Mouse (Mus musculus): Measurements from ENCODE around the gene Mpc1. TPM values are rescaled to one million over a fixed set of nuclear protein-coding genes. Genes with fewer than 3 reads are reported as not detected.

Mpc1 gene
- polyA plus RNA-seq, 1 experiment from 2014 or later = 106 TPM

DNA sequence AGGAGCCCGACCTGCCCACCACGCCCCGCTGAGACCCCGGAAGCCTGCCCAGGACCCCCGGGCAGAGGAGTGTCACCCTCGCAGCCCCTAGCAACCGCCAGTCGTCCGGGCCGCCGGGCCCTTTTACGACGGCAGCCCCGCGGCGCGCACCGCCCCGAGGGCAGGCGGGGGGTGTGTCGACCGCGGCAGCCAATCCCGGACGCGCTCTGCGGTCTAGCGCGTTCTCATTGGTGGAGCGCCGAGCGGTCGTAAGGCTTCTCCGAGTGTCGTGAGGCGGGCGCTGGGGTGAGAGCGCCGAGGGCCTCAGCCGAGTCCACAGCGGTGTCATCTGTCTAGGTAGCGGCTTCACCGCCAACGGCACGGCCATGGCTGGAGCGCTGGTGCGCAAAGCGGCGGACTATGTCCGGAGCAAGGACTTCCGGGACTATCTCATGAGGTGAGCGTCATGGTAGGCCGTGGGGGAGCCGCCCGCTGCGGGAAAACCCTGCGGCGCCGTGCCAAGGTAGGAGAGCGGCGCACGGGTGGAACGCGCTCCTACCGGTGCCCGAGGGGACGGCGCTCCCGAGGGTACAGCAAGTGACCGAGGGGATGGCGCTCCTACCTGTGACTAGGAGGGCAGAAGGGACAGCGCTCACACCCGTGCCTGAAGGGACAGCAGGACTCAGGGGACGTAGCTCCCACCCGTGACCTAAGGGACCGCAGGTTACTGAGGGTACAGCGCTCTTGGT, 986 bp downstream of the Mpc1 start:
- Histone ChIP-seq H3K9me3 (no peaks in the 10 kb centered on the region), H3K4me3 (replicated peaks) (peak overlapping the region; percentile 83), H3K36me3 (no peaks in the 10 kb centered on the region), H3K4me1 (replicated peaks) (peaks cover 16% of the 10 kb centered on the region), H3K27me3 (peaks cover 5% of the 10 kb centered on the region; the same call in 1 of the 2 replicates), H3K27ac (peak overlapping the region; percentile 94), H3K4me2 (peak overlapping the region; percentile 100), H3K9ac (replicated peaks) (peak overlapping the region; percentile 79)
- peak; percentile 98 for ATAC-seq (ENCODE audit: insufficient number of reproducible peaks, insufficient read depth, low FRiP score, low TSS enrichment, low read depth)
- under 1% methylated on average over 77 of the region's 77 CpGs for WGBS

DNA sequence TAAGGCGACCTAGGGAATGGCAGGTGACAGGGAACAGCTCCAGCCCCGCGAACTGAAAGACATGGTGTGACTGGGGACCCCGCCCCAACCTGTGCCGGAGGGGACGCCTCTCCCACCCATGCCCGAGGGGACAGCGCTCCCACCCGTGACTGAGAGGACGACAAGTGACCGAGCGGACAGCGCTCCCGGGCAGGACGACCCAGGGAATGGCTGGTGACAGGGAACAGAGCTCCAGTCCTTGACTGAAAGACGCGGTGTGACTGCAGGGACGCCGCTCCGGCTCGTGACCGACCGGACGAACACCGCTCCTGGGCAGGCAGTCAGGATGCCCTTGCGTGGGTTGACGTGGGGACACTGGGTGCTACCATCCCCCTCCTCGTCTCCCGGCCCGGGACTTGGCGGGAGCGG, 1.6 kb downstream of the Mpc1 start:
- peak overlapping the region; percentile 100 for H3K4me2 ChIP-seq
- no peak overlapping the region for H3K27ac ChIP-seq
- no peak for ATAC-seq (ENCODE audit: insufficient number of reproducible peaks, insufficient read depth, low FRiP score, low TSS enrichment, low read depth)
- peaks cover 5% of the 10 kb centered on the region; the same call in 1 of the 2 replicates for H3K27me3 ChIP-seq
- peak overlapping the region; percentile 83 for H3K4me3 ChIP-seq (replicated peaks)
- H3K9me3 ChIP-seq = no peaks in the 10 kb centered on the region
- 0% methylated on average over 32 of the region's 32 CpGs for WGBS
- H3K9ac ChIP-seq (replicated peaks) = peak overlapping the region; percentile 79
- H3K36me3 ChIP-seq = no peaks in the 10 kb centered on the region; the same call in 1 of the 2 replicates
- H3K4me1 ChIP-seq (replicated peaks) = peaks cover 16% of the 10 kb centered on the region

DNA sequence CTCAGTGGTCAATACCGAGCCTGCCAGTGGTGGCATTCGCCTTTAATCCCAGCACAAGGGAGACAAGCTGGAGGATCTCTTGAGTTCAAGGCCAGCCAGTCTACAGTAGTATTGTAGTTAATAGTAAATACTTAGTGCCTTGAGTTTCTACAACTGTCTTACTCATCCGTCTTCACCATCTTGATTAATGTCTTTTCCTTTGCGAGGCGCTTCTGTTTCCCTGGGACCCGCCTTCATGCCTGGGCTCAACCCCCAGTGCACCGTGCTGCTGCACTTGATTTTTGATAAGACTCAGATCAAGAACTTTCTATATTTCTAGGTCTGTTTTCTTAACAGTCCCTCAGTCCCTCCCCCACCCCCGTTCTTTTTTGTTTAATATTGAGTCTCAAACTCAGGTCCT, 2.4 kb downstream of the Mpc1 start:
- 27% methylated on average over 8 of the region's 8 CpGs for WGBS

DNA sequence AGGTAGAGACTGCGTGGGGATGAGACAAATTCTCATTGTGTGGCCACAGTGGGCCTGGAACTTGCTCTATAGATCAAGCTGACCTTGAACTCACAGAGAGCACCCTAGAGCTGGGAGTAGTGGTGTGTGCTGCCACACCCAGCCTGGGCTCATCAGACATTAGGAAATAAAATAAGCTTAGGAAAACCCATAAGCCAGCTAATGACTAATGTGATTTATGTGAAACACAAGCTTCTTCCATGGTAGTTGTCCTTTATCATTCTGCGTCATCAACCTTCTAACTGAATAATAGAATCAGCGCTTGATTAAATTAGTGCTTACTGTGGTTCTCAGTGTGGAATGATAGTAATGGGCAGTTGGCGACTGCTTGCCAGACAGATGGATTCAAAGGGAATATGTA, 4.3 kb downstream of the Mpc1 start:
- Histone ChIP-seq H3K9ac (replicated peaks) (no peak overlapping the region), H3K27ac (no peak overlapping the region), H3K27me3 (peaks cover 5% of the 10 kb centered on the region; the same call in 1 of the 2 replicates), H3K4me1 (replicated peaks) (peaks cover 16% of the 10 kb centered on the region), H3K4me2 (no peak overlapping the region), H3K36me3 (peaks cover 5% of the 10 kb centered on the region; the same call in 1 of the 2 replicates), H3K9me3 (no peaks in the 10 kb centered on the region), H3K4me3 (replicated peaks) (no peak overlapping the region)
- WGBS = 85% methylated on average over 4 of the region's 4 CpGs
- no peak for ATAC-seq (ENCODE audit: insufficient number of reproducible peaks, insufficient read depth, low FRiP score, low TSS enrichment, low read depth)

More for the DNA sequence above, 2.4 kb downstream of the Mpc1 start:
- no peak for ATAC-seq (ENCODE audit: insufficient number of reproducible peaks, insufficient read depth, low FRiP score, low TSS enrichment, low read depth)
- Histone ChIP-seq H3K4me2 (peak overlapping the region; percentile 100), H3K27ac (no peak overlapping the region), H3K9me3 (no peaks in the 10 kb centered on the region), H3K27me3 (peaks cover 5% of the 10 kb centered on the region; the same call in 1 of the 2 replicates), H3K4me1 (replicated peaks) (peaks cover 16% of the 10 kb centered on the region), H3K4me3 (replicated peaks) (peak overlapping the region; percentile 83), H3K9ac (replicated peaks) (no peak overlapping the region), H3K36me3 (peaks cover 5% of the 10 kb centered on the region; the same call in 1 of the 2 replicates)

DNA sequence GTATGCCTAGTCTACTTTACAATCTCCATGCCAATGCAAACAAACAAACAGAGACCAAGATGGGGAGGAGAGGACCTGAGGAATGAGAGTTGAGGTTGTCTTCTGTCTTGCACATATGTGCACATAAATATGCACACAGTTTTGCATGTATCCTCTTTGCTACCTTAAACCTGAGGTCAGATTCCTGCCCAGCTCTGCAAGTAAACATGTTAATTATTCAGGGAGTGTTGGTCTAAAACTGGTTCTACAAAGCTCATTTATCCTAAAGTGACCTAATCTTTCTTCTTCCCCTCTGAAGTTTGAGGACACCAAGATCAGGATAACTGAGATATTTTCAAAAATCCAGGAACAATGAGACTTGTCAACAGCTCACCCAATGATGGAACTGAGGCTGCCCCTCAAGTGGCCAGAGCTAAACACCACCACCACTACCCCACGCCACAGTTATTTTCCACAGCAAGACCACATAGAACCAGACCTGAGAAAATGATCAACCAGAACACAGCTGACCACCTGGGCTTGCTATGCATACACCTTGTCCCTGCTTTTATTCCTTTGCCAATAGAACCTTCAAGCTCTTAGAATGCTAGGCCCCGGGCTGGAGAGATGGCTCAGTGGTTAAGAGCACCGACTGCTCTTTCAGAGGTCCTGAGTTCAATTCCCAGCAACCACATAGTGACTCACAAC, 7.4 kb downstream of the Mpc1 start:
- ATAC-seq (ENCODE audit: insufficient number of reproducible peaks, insufficient read depth, low FRiP score, low TSS enrichment, low read depth) = no peak
- Histone ChIP-seq H3K9ac (replicated peaks) (no peak overlapping the region), H3K27me3 (no peaks in the 10 kb centered on the region; the same call in 1 of the 2 replicates), H3K4me3 (replicated peaks) (no peak overlapping the region), H3K9me3 (no peaks in the 10 kb centered on the region), H3K4me2 (no peak overlapping the region), H3K4me1 (replicated peaks) (peaks cover under 1% of the 10 kb centered on the region; the same call in 1 of the 2 replicates), H3K27ac (no peak overlapping the region), H3K36me3 (peaks cover 13% of the 10 kb centered on the region; the same call in 1 of the 2 replicates)
- 91% methylated on average over 3 of the region's 3 CpGs for WGBS

DNA sequence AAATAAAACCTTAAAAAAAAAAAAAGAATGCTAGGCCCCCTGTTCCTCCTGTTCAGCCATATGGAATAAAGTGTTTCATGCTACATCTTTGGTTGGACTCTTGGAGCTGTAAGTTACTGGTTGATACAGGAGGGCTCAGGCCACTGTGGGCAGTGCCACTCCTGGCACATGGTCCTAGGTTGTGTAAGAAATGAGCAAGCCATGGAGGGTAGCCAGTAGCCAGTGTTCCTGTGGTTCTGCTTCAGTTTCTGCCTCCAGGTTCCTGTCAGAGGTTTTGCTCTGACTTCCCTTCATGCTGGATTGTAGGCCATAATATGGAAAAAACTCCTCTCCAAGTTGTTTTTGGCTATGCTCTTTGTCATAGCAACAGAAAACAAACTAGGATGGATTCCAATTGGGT, 8.0 kb downstream of the Mpc1 start:
- H3K4me2 ChIP-seq = no peak overlapping the region
- H3K9ac ChIP-seq (replicated peaks) = no peak overlapping the region
- no peaks in the 10 kb centered on the region for H3K9me3 ChIP-seq
- H3K27ac ChIP-seq = no peak overlapping the region
- H3K27me3 ChIP-seq = no peaks in the 10 kb centered on the region
- peaks cover 18% of the 10 kb centered on the region for H3K36me3 ChIP-seq
- no peak overlapping the region for H3K4me3 ChIP-seq (replicated peaks)
- no peaks in the 10 kb centered on the region for H3K4me1 ChIP-seq (replicated peaks)
- ATAC-seq (ENCODE audit: insufficient number of reproducible peaks, insufficient read depth, low FRiP score, low TSS enrichment, low read depth) = no peak

DNA sequence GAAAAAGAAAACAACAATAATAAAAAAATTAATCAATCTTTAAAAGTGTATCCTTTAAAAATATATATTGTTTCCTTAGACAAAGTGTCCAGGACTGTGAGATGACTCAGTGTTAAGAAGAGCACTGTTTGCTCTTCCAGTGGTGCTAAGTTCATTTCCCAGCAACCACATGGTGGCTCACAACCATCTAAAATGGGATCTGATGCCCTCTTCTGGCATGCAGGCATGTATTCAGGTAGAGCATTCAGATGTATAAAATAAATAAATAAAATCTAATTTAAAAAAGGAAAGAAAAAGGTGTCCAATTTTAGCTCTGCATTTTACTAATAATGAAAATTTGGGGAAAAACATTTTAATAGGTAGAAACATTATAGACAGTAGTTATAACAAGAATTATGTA, 13.1 kb downstream of the Mpc1 start:
- H3K9ac ChIP-seq (replicated peaks) = no peak overlapping the region
- no peaks in the 10 kb centered on the region for H3K27me3 ChIP-seq
- no peak for ATAC-seq (ENCODE audit: insufficient number of reproducible peaks, insufficient read depth, low FRiP score, low TSS enrichment, low read depth)
- H3K36me3 ChIP-seq = peaks cover 19% of the 10 kb centered on the region
- no peak overlapping the region for H3K4me3 ChIP-seq (replicated peaks)
- H3K9me3 ChIP-seq = no peaks in the 10 kb centered on the region
- H3K4me1 ChIP-seq (replicated peaks) = no peaks in the 10 kb centered on the region
- no peak overlapping the region for H3K27ac ChIP-seq
- no peak overlapping the region for H3K4me2 ChIP-seq

DNA sequence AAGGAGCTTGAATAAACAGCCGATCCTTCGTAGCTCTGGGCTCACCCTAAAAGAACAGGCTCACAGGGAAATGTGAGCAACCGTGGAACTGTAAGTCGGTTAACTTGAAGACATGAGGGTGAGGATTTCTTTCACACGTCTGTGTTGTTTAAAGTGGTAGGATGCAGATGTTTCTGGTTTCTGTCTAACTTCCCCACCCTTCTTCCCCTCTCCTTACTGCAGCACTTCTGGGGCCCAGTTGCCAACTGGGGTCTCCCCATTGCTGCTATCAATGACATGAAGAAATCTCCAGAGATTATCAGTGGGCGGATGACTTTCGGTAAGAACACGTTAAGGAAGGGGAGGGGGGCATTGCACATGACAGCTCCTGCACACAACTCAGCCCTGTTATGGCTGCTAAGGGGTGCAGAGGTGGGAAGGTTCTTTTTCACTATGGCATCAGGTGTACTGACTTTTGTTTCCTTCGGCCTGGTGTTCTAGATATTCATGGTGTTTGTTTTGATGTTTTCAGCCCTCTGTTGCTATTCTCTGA, 13.7 kb downstream of the Mpc1 start:
- Histone ChIP-seq H3K4me3 (replicated peaks) (no peak overlapping the region), H3K9me3 (no peaks in the 10 kb centered on the region), H3K4me2 (no peak overlapping the region), H3K9ac (replicated peaks) (no peak overlapping the region), H3K27me3 (no peaks in the 10 kb centered on the region), H3K27ac (no peak overlapping the region), H3K4me1 (replicated peaks) (no peaks in the 10 kb centered on the region), H3K36me3 (peaks cover 19% of the 10 kb centered on the region)
- WGBS = 84% methylated on average over 9 of the region's 9 CpGs
- ATAC-seq (ENCODE audit: insufficient number of reproducible peaks, insufficient read depth, low FRiP score, low TSS enrichment, low read depth) = no peak

DNA sequence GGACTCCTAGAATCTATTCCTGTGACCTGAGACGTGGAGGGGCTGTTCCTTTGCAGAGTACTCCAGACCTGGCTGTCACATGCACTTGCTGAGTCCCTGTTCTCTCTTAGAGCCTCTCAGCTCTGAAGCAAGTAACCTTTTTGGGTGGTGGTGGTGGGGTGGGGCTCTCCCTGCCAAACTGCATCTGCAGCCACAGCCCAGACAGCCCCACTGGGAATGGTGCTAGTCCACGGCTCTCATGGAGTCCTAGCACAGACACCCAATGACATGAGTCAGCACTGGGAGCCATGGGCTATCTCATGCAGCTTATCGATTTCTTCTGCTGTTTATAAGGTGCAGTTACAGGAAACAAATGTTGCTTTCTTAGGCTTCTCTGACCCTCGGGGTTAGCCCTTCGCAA, 15.0 kb downstream of the Mpc1 start:
- Histone ChIP-seq H3K27ac (no peak overlapping the region), H3K4me1 (replicated peaks) (no peaks in the 10 kb centered on the region), H3K9ac (replicated peaks) (no peak overlapping the region), H3K4me2 (no peak overlapping the region), H3K27me3 (no peaks in the 10 kb centered on the region), H3K4me3 (replicated peaks) (no peak overlapping the region), H3K36me3 (peaks cover 19% of the 10 kb centered on the region), H3K9me3 (no peaks in the 10 kb centered on the region)
- ATAC-seq (ENCODE audit: insufficient number of reproducible peaks, insufficient read depth, low FRiP score, low TSS enrichment, low read depth) = no peak
- WGBS = 82% methylated on average over 5 of the region's 5 CpGs

DNA sequence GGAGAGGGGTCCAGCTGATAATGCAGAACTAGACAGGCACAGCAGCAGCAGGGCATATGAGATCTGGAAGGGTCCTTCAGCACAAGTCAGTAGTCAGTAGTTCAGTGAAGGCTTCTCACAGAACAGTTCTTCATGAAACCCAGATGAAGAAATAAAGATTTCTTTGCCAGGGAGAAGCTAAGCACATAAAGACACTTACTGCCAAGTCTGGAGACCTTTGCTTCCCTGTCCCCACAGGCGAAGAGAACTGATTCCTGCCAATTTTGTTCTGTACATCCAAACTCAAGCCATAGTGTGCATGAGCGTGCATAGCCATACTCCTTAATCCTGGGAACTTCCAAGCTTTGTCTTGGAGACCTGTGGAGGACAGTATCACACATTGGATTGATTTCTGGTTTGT, 15.6 kb downstream of the Mpc1 start:
- Histone ChIP-seq H3K4me1 (replicated peaks) (no peaks in the 10 kb centered on the region), H3K4me3 (replicated peaks) (no peak overlapping the region), H3K9me3 (no peaks in the 10 kb centered on the region), H3K9ac (replicated peaks) (no peak overlapping the region), H3K27ac (no peak overlapping the region), H3K27me3 (no peaks in the 10 kb centered on the region), H3K4me2 (no peak overlapping the region), H3K36me3 (peaks cover 17% of the 10 kb centered on the region)
- WGBS = 91% methylated on average over 2 of the region's 2 CpGs
- no peak for ATAC-seq (ENCODE audit: insufficient number of reproducible peaks, insufficient read depth, low FRiP score, low TSS enrichment, low read depth)

DNA sequence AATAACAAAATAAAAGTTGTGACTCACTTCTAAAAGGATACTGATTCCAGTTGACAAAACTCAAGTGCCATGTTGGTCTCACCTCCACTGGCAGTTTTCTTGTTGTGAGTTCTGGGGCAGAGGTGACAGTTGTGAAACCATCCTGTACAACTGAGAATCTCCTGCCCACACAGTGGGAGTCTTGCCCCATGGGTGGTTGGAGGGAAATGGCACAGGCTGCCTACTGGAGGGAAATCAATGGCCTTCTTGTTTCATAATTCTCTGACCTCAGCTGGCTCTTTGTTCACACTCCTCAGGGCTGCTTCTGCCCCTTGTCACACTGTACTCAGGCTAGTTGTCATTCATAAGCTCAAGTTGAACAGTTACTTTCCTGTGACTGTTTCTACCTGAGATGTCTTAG, 16.8 kb downstream of the Mpc1 start:
- Histone ChIP-seq H3K27ac (no peak overlapping the region), H3K4me2 (no peak overlapping the region), H3K27me3 (0 out of 2 replicates have a peak, but pooled peaks cover 5% of the 10 kb centered on the region), H3K36me3 (peaks cover 11% of the 10 kb centered on the region), H3K4me1 (replicated peaks) (no peaks in the 10 kb centered on the region), H3K9ac (replicated peaks) (no peak overlapping the region), H3K4me3 (replicated peaks) (no peak overlapping the region), H3K9me3 (no peaks in the 10 kb centered on the region)
- no peak for ATAC-seq (ENCODE audit: insufficient number of reproducible peaks, insufficient read depth, low FRiP score, low TSS enrichment, low read depth)

All from limb, embryonic 12.5 days (tissue).